Mouse (Mus musculus): ENCODE data around the gene Mas1. TPM values are rescaled to one million over a fixed set of nuclear protein-coding genes. Genes with fewer than 3 reads are reported as not detected.

Gene Mas1
- polyA plus RNA-seq, 2 experiments = 0.08 TPM; not detected in 1

DNA sequence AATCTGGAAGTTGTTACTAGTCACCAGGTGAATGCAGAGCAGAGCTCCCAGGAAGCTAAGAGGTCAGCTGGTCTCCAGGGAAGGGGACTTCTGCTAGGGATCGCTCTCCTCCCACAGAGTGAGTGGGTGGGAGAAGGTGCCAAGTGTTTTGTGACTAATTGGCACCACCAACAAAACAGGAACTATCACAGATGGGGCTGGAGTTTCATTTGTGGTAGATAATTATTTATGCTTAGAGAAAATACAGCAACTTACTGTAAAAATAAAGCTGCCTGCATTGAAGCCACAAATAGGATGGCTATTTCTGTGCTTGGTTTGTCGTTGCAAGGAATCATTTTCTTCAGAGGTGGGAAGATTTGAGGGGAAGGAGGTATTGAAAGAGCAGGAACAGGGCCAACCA is 14.1 kb downstream of the Mas1 start:
- Histone ChIP-seq H3K4me2 (ENCODE audit: low read depth) (no peak overlapping the region), H3K4me3 (ENCODE audit: insufficient read depth in 1 of 2, low read depth in 2 of 2, low read length in 2 of 2) (no peak overlapping the region), H3K36me3 (replicated peaks; ENCODE audit: control insufficient read depth, insufficient read depth, low read depth) (no peaks in the 10 kb centered on the region), H3K27ac (no peak overlapping the region), H3K9me3 (ENCODE audit: control insufficient read depth, low read length) (no peaks in the 10 kb centered on the region), H3K4me1 (replicated peaks; ENCODE audit: control insufficient read depth in 2 of 2, insufficient read depth in 2 of 2, low read length in 1 of 2) (no peaks in the 10 kb centered on the region), H3K27me3 (ENCODE audit: control insufficient read depth, insufficient read depth, low read length) (no peaks in the 10 kb centered on the region), H3K9ac (replicated peaks) (no peak overlapping the region)
- ATAC-seq (ENCODE audit: insufficient read depth) (no peak), DNase-seq (ENCODE audit: low read depth in 3 of 3, low spot score in 3 of 3) (no peak)
- 50% methylated on average over 2 of the region's 2 CpGs for WGBS (ENCODE audit: insufficient replicate concordance)
- TF ChIP-seq EP300 (IDR thresholded peaks at IDR 0.05; ENCODE audit: low read depth) (no peak), CTCF (IDR thresholded peaks at IDR 0.05; ENCODE audit: low read depth) (no peak)

DNA sequence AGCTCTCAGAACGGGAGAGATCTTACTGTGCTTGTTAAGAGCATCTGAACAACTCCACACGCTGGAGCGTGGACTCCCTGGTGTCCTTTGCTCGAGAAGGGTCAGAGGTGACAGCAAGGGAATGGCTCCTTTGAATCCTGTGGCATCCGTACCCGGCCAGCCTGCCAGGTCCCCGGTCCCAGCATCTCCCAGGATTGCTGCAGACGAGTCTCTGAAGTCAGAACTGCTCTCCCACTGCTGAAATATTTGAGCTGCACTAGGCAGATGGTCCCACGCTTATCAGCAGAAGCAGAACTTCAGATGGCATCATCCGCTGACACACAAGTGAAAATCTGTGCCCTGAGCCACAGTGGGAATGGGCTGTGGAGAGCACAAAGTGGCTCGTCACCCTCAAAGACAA is 16.3 kb downstream of the Mas1 start:
- ATAC-seq (ENCODE audit: insufficient read depth) (no peak), DNase-seq (ENCODE audit: low read depth in 3 of 3, low spot score in 3 of 3) (no peak)
- Histone ChIP-seq H3K4me1 (replicated peaks; ENCODE audit: control insufficient read depth in 2 of 2, insufficient read depth in 2 of 2, low read length in 1 of 2) (no peaks in the 10 kb centered on the region), H3K9ac (replicated peaks) (no peak overlapping the region), H3K27ac (no peak overlapping the region), H3K9me3 (ENCODE audit: control insufficient read depth, low read length) (no peaks in the 10 kb centered on the region), H3K36me3 (replicated peaks; ENCODE audit: control insufficient read depth, insufficient read depth, low read depth) (no peaks in the 10 kb centered on the region), H3K4me2 (ENCODE audit: low read depth) (no peak overlapping the region), H3K27me3 (ENCODE audit: control insufficient read depth, insufficient read depth, low read length) (no peaks in the 10 kb centered on the region), H3K4me3 (ENCODE audit: insufficient read depth in 1 of 2, low read depth in 2 of 2, low read length in 2 of 2) (no peak overlapping the region)
- TF ChIP-seq EP300 (IDR thresholded peaks at IDR 0.05; ENCODE audit: low read depth) (no peak), CTCF (IDR thresholded peaks at IDR 0.05; ENCODE audit: low read depth) (no peak)
- whole genome bisulfite sequencing (ENCODE audit: insufficient replicate concordance) = 57% methylated on average over 11 of the region's 11 CpGs

DNA sequence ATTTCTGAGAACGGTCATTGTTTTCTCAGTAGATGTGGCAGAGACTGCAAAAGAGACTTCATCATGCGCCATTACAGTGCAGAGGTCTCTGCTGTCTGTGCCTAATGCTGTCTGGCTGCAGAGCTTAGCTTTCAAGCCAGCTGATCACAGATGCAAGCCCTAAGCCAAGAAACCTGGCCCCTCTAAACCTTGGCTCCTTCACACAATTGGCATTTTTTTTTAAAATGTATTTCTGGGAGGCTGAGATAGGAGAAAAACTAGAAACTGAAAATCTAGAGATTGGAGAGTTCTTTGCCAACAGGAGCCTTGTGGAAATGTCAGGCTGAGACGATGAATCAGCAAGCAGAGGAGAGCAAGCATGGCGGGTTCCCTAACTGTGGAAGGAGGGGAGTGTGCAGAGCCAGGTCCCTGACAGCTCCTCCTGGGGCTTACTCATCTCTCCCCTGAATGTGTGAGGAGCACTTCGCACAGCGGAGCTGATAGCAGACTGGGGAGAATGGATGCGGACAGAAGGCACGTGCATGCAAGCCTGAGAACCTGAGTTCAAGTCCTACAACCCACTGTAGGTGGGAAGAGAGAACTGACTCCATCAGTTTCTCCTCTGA is 18.1 kb downstream of the Mas1 start:
- Histone ChIP-seq H3K27me3 (ENCODE audit: control insufficient read depth, insufficient read depth, low read length) (no peaks in the 10 kb centered on the region), H3K36me3 (replicated peaks; ENCODE audit: control insufficient read depth, insufficient read depth, low read depth) (no peaks in the 10 kb centered on the region), H3K9ac (replicated peaks) (no peak overlapping the region), H3K4me1 (replicated peaks; ENCODE audit: control insufficient read depth in 2 of 2, insufficient read depth in 2 of 2, low read length in 1 of 2) (no peaks in the 10 kb centered on the region), H3K4me2 (ENCODE audit: low read depth) (no peak overlapping the region), H3K9me3 (ENCODE audit: control insufficient read depth, low read length) (no peaks in the 10 kb centered on the region), H3K27ac (no peak overlapping the region), H3K4me3 (ENCODE audit: insufficient read depth in 1 of 2, low read depth in 2 of 2, low read length in 2 of 2) (no peak overlapping the region)
- 66% methylated on average over 8 of the region's 8 CpGs for WGBS (ENCODE audit: insufficient replicate concordance)
- DNase-seq (ENCODE audit: low read depth in 3 of 3, low spot score in 3 of 3) (no peak), ATAC-seq (ENCODE audit: insufficient read depth) (no peak)
- TF ChIP-seq CTCF (IDR thresholded peaks at IDR 0.05; ENCODE audit: low read depth) (no peak), EP300 (IDR thresholded peaks at IDR 0.05; ENCODE audit: low read depth) (no peak)

DNA sequence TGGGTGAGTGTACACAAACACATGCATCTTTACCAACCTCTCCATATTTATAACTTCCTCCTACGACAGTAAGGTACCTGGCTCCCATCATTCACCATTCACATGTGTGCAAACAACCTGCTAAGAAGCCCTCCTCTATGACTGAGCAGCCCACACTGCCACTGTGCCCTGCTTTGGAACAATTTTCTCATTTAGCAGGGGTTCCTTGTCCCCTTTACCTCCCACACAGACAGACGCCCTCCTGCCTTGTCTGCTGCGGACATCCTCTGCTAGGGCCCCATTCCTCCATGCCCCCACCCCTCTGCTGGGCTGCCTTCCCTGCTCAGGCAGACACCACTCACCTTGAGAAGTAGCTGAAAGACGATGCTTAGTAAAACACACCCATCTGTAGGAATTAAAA is 20.2 kb downstream of the Mas1 start:
- DNase-seq (ENCODE audit: low read depth in 3 of 3, low spot score in 3 of 3) (no peak), ATAC-seq (ENCODE audit: insufficient read depth) (no peak)
- no peak overlapping the region for H3K4me3 ChIP-seq (ENCODE audit: insufficient read depth in 1 of 2, low read depth in 2 of 2, low read length in 2 of 2)
- no peaks in the 10 kb centered on the region for H3K36me3 ChIP-seq (replicated peaks; ENCODE audit: control insufficient read depth, insufficient read depth, low read depth)
- H3K4me2 ChIP-seq (ENCODE audit: low read depth) = no peak overlapping the region
- H3K27ac ChIP-seq = no peak overlapping the region
- WGBS (ENCODE audit: insufficient replicate concordance) = 43% methylated on average over 4 of the region's 4 CpGs
- H3K4me1 ChIP-seq (replicated peaks; ENCODE audit: control insufficient read depth in 2 of 2, insufficient read depth in 2 of 2, low read length in 1 of 2) = no peaks in the 10 kb centered on the region
- no peaks in the 10 kb centered on the region for H3K27me3 ChIP-seq (ENCODE audit: control insufficient read depth, insufficient read depth, low read length)
- H3K9ac ChIP-seq (replicated peaks) = no peak overlapping the region
- no peak for TF ChIP-seq EP300 (IDR thresholded peaks at IDR 0.05; ENCODE audit: low read depth)
- TF ChIP-seq CTCF (IDR thresholded peaks at IDR 0.05; ENCODE audit: low read depth) = no peak
- H3K9me3 ChIP-seq (ENCODE audit: control insufficient read depth, low read length) = no peaks in the 10 kb centered on the region

DNA sequence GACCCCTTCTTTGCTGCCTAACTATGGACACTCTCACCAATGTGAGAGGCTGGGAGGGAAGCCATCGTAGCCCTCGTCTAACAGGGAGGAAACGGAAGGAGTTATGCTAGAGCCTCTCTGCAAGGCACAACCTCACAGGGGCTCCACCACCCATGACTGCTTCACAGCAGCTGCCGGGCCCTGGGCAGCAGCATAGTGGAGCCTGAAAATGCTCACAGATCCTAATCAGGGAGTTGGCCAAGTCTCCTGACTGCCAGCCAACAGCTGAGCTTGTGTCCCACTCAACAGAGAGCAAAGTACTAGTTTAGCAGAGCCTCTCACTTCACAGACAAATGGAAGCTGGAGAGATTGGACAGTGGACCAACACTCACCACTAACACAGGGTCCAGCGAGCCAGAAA is 21.5 kb downstream of the Mas1 start:
- Histone ChIP-seq H3K4me1 (replicated peaks; ENCODE audit: control insufficient read depth in 2 of 2, insufficient read depth in 2 of 2, low read length in 1 of 2) (no peaks in the 10 kb centered on the region), H3K9me3 (ENCODE audit: control insufficient read depth, low read length) (no peaks in the 10 kb centered on the region), H3K36me3 (replicated peaks; ENCODE audit: control insufficient read depth, insufficient read depth, low read depth) (no peaks in the 10 kb centered on the region), H3K4me3 (ENCODE audit: insufficient read depth in 1 of 2, low read depth in 2 of 2, low read length in 2 of 2) (no peak overlapping the region), H3K27me3 (ENCODE audit: control insufficient read depth, insufficient read depth, low read length) (no peaks in the 10 kb centered on the region), H3K4me2 (ENCODE audit: low read depth) (no peak overlapping the region), H3K27ac (no peak overlapping the region), H3K9ac (replicated peaks) (no peak overlapping the region)
- ATAC-seq (ENCODE audit: insufficient read depth) = no peak
- no peak for TF ChIP-seq CTCF (IDR thresholded peaks at IDR 0.05; ENCODE audit: low read depth)
- TF ChIP-seq EP300 (IDR thresholded peaks at IDR 0.05; ENCODE audit: low read depth) = no peak
- 49% methylated on average over 5 of the region's 5 CpGs for WGBS (ENCODE audit: insufficient replicate concordance)
- no peak for DNase-seq (ENCODE audit: low read depth in 3 of 3, low spot score in 3 of 3)

Data from liver, embryonic 14.5 days (tissue).